Mouse (Mus musculus): ENCODE data around the gene Slc35g3. TPM values are rescaled to one million over a fixed set of nuclear protein-coding genes. Genes with fewer than 3 reads are reported as not detected.
A peak's percentile ranks its signal among the peaks of the same experiment; 100 is the strongest.

Slc35g3 gene
- total RNA-seq, 1 experiment = 0.22 TPM

GRCm38 (mm10) chr11:69776488-69776887 lies 14.7 kb upstream of the Slc35g3 start:
- H3K9me3 ChIP-seq (ENCODE audit: control insufficient read depth, insufficient read depth, low read depth, low read length) = no peaks in the 10 kb centered on the region
- DNase-seq (ENCODE audit: low read depth, low spot score) = no peak
- TF ChIP-seq ZNF384 (IDR thresholded peaks at IDR 0.05; ENCODE audit: low read depth, low read length) (no peak), MAFK (IDR thresholded peaks at IDR 0.05; ENCODE audit: insufficient read depth, low read depth, low read length) (no peak), ZC3H11A (IDR thresholded peaks at IDR 0.05; ENCODE audit: borderline replicate concordance, low read depth, low read length) (no peak), CHD2 (IDR thresholded peaks at IDR 0.05; ENCODE audit: low read depth, low read length) (no peak), HCFC1 (IDR thresholded peaks at IDR 0.05; ENCODE audit: borderline replicate concordance, insufficient read depth, low read length) (no peak)
- in situ Hi-C loops (cut with MboI; ENCODE audit: low sequenced_read_pairs in 2 of 2, unreplicated experiment in 2 of 2) = no loop called here
- H3K27ac ChIP-seq (ENCODE audit: insufficient read depth, low read depth, low read length, poor library complexity, severe bottlenecking) = no peak overlapping the region
- no peak overlapping the region; the same call in 1 of the 2 replicates for H3K9ac ChIP-seq (ENCODE audit: insufficient read depth, low read depth, low read length, poor library complexity, severe bottlenecking)
- peak overlapping the region; percentile 32 to 36; a peak in 2 of 4 replicates for H3K4me3 ChIP-seq (ENCODE audit: insufficient read depth in 1 of 2, low read depth in 1 of 2, low read length in 2 of 2, poor library complexity in 1 of 2, severe bottlenecking in 1 of 2)
- H3K4me1 ChIP-seq (ENCODE audit: control insufficient read depth in 2 of 2, insufficient read depth in 2 of 2, low read length in 2 of 2, poor library complexity in 1 of 2) = peaks cover 6 to 25% of the 10 kb centered on the region in 2 experiments; a peak in 3 of 4 replicates
- no peaks in the 10 kb centered on the region for H3K36me3 ChIP-seq (ENCODE audit: control insufficient read depth, insufficient read depth, low read length, poor library complexity, severe bottlenecking)

DNA sequence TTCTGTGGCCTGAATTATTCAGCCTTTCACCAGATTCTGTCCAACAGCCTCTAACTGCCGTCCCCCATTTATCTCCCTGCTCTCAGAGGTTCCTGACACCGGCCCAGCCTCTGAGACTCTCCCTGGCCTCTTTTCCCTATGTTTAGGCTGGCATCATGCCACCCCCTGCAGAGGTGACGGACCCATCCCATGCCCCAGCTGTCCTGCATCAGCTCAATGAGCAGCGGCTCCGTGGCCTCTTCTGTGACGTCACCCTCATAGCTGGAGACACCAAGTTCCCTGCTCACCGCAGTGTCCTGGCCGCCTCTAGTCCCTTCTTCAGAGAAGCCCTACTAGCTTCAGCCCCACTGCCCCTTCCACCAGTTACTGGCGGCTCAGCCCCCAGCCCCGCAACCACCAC lies 13.9 kb upstream of the Slc35g3 start:
- TF ChIP-seq MAFK (IDR thresholded peaks at IDR 0.05; ENCODE audit: insufficient read depth, low read depth, low read length) = no peak
- no peak for TF ChIP-seq ZNF384 (IDR thresholded peaks at IDR 0.05; ENCODE audit: low read depth, low read length)
- TF ChIP-seq HCFC1 (IDR thresholded peaks at IDR 0.05; ENCODE audit: borderline replicate concordance, insufficient read depth, low read length) = no peak
- TF ChIP-seq CHD2 (IDR thresholded peaks at IDR 0.05; ENCODE audit: low read depth, low read length) = no peak
- no peak for TF ChIP-seq ZC3H11A (IDR thresholded peaks at IDR 0.05; ENCODE audit: borderline replicate concordance, low read depth, low read length)
- H3K4me1 ChIP-seq (ENCODE audit: control insufficient read depth in 2 of 2, insufficient read depth in 2 of 2, low read length in 2 of 2, poor library complexity in 1 of 2) = peaks cover 6 to 25% of the 10 kb centered on the region in 2 experiments; a peak in 2 of 4 replicates
- in situ Hi-C loops (cut with MboI; ENCODE audit: low sequenced_read_pairs in 2 of 2, unreplicated experiment in 2 of 2) = no loop called here
- no peak overlapping the region; the same call in 1 of the 2 replicates for H3K9ac ChIP-seq (ENCODE audit: insufficient read depth, low read depth, low read length, poor library complexity, severe bottlenecking)
- no peak for DNase-seq (ENCODE audit: low read depth, low spot score)
- no peaks in the 10 kb centered on the region for H3K9me3 ChIP-seq (ENCODE audit: control insufficient read depth, insufficient read depth, low read depth, low read length)
- H3K27ac ChIP-seq (ENCODE audit: insufficient read depth, low read depth, low read length, poor library complexity, severe bottlenecking) = no peak overlapping the region
- H3K4me3 ChIP-seq (ENCODE audit: insufficient read depth in 1 of 2, low read depth in 1 of 2, low read length in 2 of 2, poor library complexity in 1 of 2, severe bottlenecking in 1 of 2) = peak overlapping the region; percentile 32 to 36; a peak in 3 of 4 replicates
- no peaks in the 10 kb centered on the region for H3K36me3 ChIP-seq (ENCODE audit: control insufficient read depth, insufficient read depth, low read length, poor library complexity, severe bottlenecking)

DNA sequence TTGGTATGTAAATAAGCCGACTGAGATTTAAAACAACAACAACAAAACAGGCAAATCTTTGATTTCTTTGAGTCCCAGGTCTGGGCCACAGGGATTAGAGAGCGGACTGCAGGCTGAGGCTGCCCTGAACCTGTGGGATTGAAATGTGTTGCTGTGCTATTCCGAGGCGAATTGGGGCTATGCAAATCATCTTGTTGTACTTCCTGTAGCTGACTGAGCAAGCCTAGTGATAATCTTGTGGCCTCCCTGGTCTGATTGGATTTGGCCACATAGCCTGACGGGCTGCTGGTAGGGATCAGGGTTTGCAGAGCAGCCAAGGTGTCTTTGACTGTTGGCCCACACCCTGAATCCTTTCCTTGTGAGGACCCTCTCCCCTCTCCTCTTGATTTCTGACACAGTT lies 13.2 kb upstream of the Slc35g3 start:
- no peak for TF ChIP-seq CHD2 (IDR thresholded peaks at IDR 0.05; ENCODE audit: low read depth, low read length)
- no peak for TF ChIP-seq ZNF384 (IDR thresholded peaks at IDR 0.05; ENCODE audit: low read depth, low read length)
- TF ChIP-seq HCFC1 (IDR thresholded peaks at IDR 0.05; ENCODE audit: borderline replicate concordance, insufficient read depth, low read length) = no peak
- no peak for TF ChIP-seq ZC3H11A (IDR thresholded peaks at IDR 0.05; ENCODE audit: borderline replicate concordance, low read depth, low read length)
- TF ChIP-seq MAFK (IDR thresholded peaks at IDR 0.05; ENCODE audit: insufficient read depth, low read depth, low read length) = no peak
- H3K27ac ChIP-seq (ENCODE audit: insufficient read depth, low read depth, low read length, poor library complexity, severe bottlenecking) = no peak overlapping the region
- peaks cover 6 to 25% of the 10 kb centered on the region in 2 experiments; a peak in 2 of 4 replicates for H3K4me1 ChIP-seq (ENCODE audit: control insufficient read depth in 2 of 2, insufficient read depth in 2 of 2, low read length in 2 of 2, poor library complexity in 1 of 2)
- no peak overlapping the region for H3K9ac ChIP-seq (ENCODE audit: insufficient read depth, low read depth, low read length, poor library complexity, severe bottlenecking)
- H3K9me3 ChIP-seq (ENCODE audit: control insufficient read depth, insufficient read depth, low read depth, low read length) = no peaks in the 10 kb centered on the region
- H3K36me3 ChIP-seq (ENCODE audit: control insufficient read depth, insufficient read depth, low read length, poor library complexity, severe bottlenecking) = no peaks in the 10 kb centered on the region
- H3K4me3 ChIP-seq (ENCODE audit: insufficient read depth in 1 of 2, low read depth in 1 of 2, low read length in 2 of 2, poor library complexity in 1 of 2, severe bottlenecking in 1 of 2) = no peak overlapping the region
- no peak for DNase-seq (ENCODE audit: low read depth, low spot score)
- in situ Hi-C loops (cut with MboI; ENCODE audit: low sequenced_read_pairs in 2 of 2, unreplicated experiment in 2 of 2) = no loop called here

DNA sequence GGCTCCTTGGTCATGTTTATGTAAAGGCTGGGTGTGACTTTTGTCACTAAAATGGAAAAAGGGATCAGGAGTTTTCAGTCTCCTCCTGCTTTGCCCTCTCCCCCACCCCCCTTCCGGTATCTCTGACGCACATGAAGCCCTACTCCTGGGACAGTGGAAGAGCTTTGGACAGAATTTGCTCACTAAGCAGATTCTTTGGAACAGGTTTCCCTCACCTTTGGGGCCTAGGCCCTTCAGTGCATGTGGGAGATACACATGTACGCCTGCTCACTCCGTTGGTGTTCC lies 5.8 kb upstream of the Slc35g3 start:
- H3K4me1 ChIP-seq (ENCODE audit: control insufficient read depth in 2 of 2, insufficient read depth in 2 of 2, low read length in 2 of 2, poor library complexity in 1 of 2) = peaks cover 0 to 11% of the 10 kb centered on the region in 2 experiments; a peak in 2 of 4 replicates
- in situ Hi-C loops (cut with MboI; ENCODE audit: low sequenced_read_pairs in 2 of 2, unreplicated experiment in 2 of 2) = no loop called here
- H3K9ac ChIP-seq (ENCODE audit: insufficient read depth, low read depth, low read length, poor library complexity, severe bottlenecking) = no peak overlapping the region
- no peak for TF ChIP-seq CHD2 (IDR thresholded peaks at IDR 0.05; ENCODE audit: low read depth, low read length)
- TF ChIP-seq MAFK (IDR thresholded peaks at IDR 0.05; ENCODE audit: insufficient read depth, low read depth, low read length) = peak; percentile 36; the same call in 1 of the 2 replicates
- no peaks in the 10 kb centered on the region for H3K9me3 ChIP-seq (ENCODE audit: control insufficient read depth, insufficient read depth, low read depth, low read length)
- no peaks in the 10 kb centered on the region for H3K36me3 ChIP-seq (ENCODE audit: control insufficient read depth, insufficient read depth, low read length, poor library complexity, severe bottlenecking)
- no peak overlapping the region for H3K4me3 ChIP-seq (ENCODE audit: insufficient read depth in 1 of 2, low read depth in 1 of 2, low read length in 2 of 2, poor library complexity in 1 of 2, severe bottlenecking in 1 of 2)
- DNase-seq (ENCODE audit: low read depth, low spot score) = no peak
- H3K27ac ChIP-seq (ENCODE audit: insufficient read depth, low read depth, low read length, poor library complexity, severe bottlenecking) = no peak overlapping the region

Measured in ES-E14 (cell line).